Mouse (Mus musculus) C2C12 (cell line): ENCODE measurements around the gene Actr3b.

Source experiments
- CTCF ChIP-seq: IDR thresholded peaks from one replicate; pipeline ENCODE4 v1.5.1; 2011; ENCODE audit not compliant: control insufficient read depth, insufficient read depth, insufficient read length
- MAX ChIP-seq: IDR thresholded peaks from one replicate; pipeline ENCODE4 v1.6.1; 2011; ENCODE audit warnings: mild to moderate bottlenecking, control low read depth
- MYOD1 ChIP-seq: IDR thresholded peaks from one replicate; pipeline ENCODE4 v1.6.1; 2011; ENCODE audit warnings: low read depth; ENCODE audit not compliant: control insufficient read depth, insufficient read length
- USF1 ChIP-seq: IDR thresholded peaks from one replicate; pipeline ENCODE4 v1.6.1; 2011; ENCODE audit warnings: low read depth, mild to moderate bottlenecking, control low read depth, moderate library complexity

- TF ChIP-seq MYOD1 (no peak), CTCF (no peak), MAX (no peak), USF1 (no peak)
These were observed 6.9 kb upstream of the Actr3b start for GRCm38 (mm10) chr5:25752862-25753261.
